Mouse (Mus musculus) G1E-ER4 (cell line): Measurements from ENCODE around the gene Sfrp2. TPM values are rescaled to one million over a fixed set of nuclear protein-coding genes. Genes with fewer than 3 reads are reported as not detected.

ENCODE experiments used
- GATA1 ChIP-seq: IDR thresholded peaks from one replicate; pipeline ENCODE4 v1.8.0; 2012; ENCODE audit warnings: low read length, inconsistent platforms
- polyA plus RNA-seq: library from polyadenylated mRNA; stranded (reverse); fragments of >175 nt; gene quantifications from 2 replicates; pipeline ENCODE4 v1.2.3, GENCODE M21; 2012

Gene Sfrp2
- polyA plus RNA-seq: not detected in 2 replicates

DNA sequence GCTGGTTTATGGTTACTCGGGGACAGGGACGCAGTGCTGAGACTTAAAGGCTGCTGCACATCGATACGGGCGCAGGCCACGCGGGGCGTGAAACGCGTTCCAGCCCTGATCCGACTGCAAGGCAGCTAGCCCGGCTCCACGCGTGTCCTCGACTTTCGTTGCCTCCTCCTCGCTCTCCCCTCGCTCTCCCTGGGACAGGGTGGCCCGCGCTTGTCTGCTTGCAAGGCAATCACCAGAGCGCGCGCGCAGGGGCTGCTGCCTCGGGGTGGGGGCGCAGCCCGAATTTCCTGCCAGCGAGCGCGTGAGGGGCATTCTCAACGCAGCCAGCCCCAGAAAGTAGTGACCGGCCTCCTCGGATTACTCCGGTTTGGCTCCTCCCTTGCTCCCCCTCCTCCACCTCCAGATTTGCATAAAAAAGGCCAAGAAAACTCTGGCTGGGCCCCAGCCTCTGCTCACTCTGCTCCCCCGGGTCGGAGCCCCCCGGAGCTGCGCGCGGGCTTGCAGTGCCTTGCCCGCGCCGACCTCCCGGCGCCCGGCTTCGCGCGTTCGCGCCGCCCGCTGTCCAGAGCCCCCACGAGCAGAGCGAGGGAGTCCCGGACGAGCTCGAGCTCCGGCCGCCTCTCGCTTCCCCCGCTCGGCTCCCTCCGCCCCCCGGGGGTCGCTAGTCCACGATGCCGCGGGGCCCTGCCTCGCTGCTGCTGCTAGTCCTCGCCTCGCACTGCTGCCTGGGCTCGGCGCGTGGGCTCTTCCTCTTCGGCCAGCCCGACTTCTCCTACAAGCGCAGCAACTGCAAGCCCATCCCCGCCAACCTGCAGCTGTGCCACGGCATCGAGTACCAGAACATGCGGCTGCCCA lies at the start of gene Sfrp2:
Sfrp2 (plus strand) TSS at position 451 of the 855 bp plus-strand sequence.
- no peak for TF ChIP-seq GATA1

DNA sequence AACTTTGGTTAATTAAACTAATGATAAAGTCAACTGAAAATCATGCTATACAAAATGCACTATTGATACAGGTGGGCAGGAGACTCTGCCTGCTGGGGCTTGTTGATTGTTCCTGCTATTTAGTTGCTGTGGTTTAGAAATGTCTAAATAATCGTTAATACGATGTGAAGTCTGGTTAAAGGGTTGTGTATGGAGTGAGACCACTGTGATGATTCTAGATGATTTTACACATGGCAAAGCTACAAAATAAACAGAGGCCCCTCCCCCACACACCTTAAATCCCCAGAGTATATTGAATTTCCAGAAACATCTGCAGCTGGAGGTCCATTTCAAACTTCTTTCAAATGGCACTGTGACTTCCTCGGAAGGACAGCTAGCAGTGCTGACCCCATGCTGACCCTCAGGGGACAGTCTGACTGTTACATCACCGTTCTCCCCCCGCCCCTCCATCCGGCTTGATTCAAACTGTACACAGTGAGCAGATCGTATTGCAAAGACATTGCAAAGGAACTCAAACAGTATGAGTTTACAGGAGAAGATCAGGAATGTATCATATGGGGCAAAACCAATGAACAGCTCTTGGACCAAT lies 48.4 kb upstream of the Sfrp2 start:
- no peak for TF ChIP-seq GATA1

DNA sequence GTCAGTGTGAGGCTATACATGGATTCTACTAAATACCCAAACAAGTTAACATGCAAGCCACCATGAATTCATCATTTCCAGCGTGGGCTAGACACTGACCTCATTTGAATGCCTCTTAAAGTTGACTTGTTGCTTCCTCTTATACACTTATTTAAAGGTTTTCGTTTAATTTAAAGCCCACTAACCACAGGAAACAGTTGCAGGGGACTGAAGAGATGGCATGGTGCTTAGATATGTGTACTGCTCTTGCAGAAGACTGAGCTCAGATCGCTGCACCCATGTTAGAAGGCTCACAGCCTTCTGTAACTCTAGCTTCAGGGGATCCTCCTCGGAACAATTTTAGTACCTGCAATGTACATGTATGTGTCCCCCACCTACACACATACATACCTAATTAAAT lies 47.5 kb upstream of the Sfrp2 start:
- no peak for TF ChIP-seq GATA1

DNA sequence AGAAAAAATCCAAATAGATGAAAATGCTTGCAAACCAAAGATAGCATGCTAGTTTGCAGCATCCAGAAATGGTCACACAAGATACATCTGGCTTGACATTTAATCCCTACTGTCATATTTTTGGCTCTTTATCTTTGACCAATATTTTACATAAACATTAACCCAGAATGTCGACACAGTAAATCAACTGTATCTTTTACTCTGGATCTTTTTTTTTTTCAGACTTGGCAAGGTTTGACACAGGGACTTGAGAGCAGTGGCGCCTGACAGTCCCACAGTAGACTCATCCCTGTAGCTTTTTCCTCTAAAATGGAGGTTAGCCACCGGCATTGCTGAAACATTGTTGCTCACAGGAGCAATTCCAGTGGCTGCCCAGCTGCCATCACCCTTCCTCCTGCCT lies 37.9 kb upstream of the Sfrp2 start:
- TF ChIP-seq GATA1: no peak

DNA sequence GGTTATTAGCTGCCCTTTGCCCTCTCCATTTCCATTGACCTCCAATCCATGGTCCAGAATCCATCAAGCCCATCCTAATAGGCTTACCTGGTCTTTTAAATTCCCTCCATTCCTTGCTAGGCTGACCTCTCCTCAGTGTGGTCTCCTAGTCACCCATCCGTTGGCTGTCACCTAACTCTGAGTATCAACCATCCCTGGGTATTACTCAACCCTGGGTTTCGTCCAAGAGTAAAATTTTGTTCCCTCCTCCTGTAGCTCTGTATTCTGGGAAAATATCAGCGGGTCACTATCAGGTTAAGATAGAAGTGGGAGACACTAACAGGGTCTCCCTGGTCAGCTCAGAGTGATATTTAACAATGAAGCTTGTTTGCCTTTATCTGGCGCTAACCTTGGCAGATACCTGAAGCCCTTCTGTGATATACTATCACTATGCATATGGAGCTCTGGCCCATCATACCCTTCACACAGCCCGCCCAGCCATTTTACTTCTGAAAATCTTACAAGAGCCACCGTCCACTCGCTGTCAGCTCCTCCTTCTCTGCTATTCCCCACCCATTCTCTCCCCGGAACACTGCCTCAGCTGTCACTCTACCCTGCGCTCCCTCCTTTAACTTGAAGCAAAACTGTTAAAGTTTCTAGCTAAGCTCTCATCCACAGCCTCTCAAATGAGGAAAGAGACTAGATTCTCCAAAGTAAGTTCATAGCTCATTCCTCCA lies 37.3 kb upstream of the Sfrp2 start:
- TF ChIP-seq GATA1: no peak

DNA sequence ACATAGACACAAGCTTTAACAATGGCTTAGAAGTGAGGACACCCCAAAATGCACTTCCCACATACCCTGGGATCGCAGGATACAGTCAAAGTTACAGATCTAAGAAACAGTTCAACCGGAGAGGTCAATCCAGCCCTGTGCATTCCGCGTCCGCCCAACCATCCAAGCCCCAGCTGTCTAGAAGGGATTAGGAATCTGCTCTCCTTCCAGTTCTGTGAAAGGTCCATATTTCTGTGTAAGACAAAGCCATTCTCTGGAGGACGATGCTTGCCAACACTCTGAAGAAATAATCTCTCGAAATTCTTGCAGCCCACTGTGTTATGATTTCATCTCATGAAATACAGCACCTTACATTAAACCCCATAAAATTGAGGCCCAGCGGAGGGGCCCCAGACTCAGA lies 32.1 kb upstream of the Sfrp2 start:
- no peak for TF ChIP-seq GATA1

DNA sequence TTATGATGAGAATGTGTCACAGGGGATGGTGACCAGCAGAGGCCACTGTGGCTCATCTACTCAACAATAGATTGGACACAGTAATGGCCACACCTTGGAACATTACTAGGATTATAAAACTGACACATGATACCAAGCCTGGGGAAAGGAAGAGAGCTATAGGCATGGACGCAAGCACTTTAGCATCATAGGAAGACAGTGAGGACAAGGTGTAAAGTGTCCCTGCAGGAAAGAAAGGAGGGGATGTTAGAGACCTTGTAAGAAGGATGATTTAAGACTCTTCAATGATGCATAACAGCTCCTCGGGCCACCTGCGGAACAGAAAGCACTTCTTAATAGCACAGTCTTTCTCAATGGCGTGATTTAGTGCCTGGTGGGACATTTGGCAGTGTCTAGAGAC lies 29.1 kb upstream of the Sfrp2 start:
- no peak for TF ChIP-seq GATA1

DNA sequence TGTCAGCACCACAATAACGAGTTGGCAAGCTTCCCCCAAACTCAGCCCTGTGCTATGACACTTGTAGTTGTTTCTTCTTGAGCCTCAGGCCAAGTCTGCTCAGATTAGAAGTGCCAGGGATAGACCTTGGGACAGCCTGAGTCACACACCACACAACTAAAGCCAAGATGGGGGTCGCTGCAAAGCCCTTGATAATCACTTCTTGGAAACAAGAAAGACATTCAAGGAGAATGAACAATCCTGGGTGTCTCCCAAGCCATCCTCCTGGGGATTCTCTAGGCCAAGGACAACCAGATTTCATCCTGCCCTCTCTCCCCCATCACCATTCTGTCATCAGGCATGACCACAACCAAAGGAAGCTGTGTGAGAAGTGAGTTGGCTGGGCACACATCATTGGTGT lies 25.9 kb upstream of the Sfrp2 start:
- TF ChIP-seq GATA1: no peak

DNA sequence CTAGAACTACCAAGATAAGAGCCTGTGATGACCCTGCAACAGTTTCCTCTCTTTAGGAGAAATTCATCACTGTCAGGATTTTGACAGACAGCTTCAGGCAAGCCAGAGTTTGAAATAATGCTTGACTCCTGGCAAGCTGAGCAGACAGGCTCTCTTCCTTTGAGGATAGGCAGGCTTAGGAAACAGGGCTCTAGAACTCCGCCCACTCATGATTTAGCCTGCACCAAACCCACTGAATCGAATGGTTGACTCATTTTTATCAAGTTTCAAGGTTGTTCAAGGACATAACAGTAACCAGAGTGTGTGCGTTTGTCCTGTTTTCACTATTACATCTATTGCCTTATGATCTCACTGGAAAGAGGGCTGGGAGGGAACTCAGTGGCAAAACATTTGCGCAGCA lies 18.8 kb upstream of the Sfrp2 start:
- TF ChIP-seq GATA1: no peak

DNA sequence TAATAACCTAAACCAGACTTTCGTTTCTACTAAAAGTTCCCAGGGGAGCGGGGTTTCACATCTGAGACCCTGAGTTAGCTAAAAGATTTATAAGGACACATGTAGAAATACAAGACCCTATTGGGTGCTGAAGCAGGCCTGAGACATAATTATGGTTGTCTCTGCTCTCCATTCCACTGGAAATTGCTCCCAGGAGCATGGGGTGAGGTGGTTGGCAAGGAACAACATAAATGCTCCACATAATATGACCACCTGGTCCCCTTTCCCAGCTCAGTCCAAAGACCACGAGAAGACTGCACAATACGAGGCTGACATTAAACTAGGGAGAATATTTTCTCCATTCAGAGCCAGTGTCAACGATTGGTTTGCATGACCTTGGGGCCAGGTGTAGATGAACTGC lies 18.2 kb upstream of the Sfrp2 start:
- no peak for TF ChIP-seq GATA1

DNA sequence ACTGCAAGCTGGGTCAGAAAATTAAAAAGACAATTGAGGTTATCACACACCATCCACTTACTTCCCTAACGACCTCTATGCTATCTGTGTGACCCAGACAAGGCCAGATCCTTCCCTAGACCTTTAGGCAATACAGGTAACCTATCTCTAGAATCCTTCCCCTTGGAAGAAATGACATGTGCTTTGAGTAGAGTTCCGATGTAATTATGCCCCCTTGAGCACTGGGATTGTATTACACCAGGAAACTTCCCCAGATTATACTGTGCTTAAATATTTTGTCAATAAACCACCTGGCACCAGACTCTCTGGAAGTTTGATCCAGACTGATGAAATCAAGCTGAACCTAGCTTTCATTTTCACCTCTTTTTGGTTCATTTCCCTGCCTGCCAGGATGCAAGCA lies 14.5 kb upstream of the Sfrp2 start:
- no peak for TF ChIP-seq GATA1

DNA sequence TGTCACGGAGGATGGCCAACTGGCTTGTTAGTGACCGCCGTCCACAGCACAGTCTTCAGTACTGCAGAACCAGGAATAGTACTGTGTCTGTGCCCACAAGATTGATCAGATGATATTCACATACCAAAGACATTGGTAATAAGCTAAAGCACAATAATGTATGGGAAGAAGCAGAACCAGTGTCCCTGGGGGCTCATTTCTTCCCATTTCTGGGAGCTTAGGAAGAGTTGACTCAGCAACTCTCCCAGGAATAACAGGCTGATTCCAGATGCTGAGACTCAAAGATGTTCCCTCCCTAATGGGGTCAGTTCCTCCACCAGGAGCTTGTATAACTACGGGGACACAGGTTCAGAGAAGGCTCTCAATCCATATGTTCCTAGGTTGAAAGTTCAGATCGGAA lies 13.9 kb upstream of the Sfrp2 start:
- TF ChIP-seq GATA1: no peak

DNA sequence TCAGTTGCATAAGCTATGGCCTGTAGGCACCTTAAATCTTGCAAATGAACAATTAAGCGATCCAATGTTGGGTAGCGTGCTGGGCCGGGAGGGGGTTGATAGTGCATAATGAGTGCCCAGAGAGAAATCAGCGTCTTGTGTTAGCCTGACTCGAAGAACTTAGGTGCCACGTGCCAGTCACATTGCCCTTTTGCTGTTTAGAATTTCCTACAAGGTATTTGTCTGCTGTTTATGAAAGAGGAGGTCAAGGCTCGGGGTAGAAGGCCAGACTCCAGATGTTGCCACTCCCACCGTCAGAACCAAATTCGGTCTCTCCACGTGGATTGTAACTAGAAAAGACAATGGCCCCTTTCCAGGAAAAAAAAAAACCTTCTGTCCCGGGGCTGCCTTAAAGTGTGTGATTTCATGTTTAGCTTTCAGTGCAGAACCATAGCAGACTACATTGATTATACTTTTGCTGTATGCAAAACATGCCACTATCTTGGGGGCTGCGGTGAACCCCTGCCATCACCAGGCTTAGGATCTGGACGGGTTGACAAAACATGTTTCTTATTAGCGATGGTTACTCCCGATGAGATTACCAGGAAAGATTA lies 11.0 kb upstream of the Sfrp2 start:
- TF ChIP-seq GATA1: no peak

DNA sequence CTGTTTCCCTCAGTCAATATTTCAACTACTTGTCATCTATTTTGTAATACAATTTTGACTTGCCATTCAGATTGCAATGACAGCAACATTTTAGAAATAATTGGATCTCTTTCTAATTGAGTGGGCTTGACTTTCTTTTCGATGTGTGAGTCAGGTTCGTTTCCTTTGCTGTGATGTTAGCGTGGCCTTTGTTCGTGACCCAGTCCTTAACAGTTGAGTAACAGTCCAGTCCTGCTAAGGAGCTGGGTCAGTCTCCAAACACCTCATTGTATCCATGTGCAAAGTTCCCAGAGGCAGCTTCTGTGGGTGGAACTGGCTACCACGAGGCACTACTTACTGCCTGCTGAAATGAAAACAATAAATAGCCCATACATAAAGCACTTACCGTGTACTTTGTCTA lies 10.5 kb upstream of the Sfrp2 start:
- TF ChIP-seq GATA1: no peak

DNA sequence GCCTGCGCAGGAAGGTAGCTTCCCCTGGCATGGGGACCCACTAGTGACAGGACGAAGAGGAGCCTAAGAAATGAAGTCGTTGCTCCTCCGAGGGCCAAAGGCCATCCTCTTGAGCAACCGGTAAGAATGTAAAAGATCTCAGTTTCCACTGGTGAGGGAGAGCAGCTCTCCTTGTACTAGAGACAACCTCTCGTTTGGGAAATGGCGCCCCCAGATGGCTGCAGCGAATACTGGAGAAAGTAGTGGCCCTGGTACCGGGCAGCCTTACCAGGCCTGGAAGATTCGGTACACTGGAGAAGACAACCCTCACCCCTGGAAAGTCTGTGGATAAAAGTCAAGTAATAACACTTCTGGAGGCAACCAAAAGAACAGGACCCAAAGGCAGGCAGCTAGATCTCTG lies 3.8 kb upstream of the Sfrp2 start:
- no peak for TF ChIP-seq GATA1
